Mouse (Mus musculus) left cerebral cortex, adult 9 months (tissue): ENCODE results near the gene Mnd1.

Experiments used
- DNase-seq, 2 experiments: peaks; one replicate each; pipeline ENCODE4 v3.0.0; 2022; ENCODE audit warnings: low spot score in 2 of 2

The Mnd1 gene

GRCm38 (mm10) chr3:84092875-84093274 lies 62.7 kb downstream of the Mnd1 start:
- no peak for DNase-seq

GRCm38 (mm10) chr3:84090982-84091381 lies 64.6 kb downstream of the Mnd1 start:
- DNase-seq, result no peak

- DNase-seq, result no peak
These were observed 68.7 kb downstream of the Mnd1 start for GRCm38 (mm10) chr3:84086921-84087320.

DNA sequence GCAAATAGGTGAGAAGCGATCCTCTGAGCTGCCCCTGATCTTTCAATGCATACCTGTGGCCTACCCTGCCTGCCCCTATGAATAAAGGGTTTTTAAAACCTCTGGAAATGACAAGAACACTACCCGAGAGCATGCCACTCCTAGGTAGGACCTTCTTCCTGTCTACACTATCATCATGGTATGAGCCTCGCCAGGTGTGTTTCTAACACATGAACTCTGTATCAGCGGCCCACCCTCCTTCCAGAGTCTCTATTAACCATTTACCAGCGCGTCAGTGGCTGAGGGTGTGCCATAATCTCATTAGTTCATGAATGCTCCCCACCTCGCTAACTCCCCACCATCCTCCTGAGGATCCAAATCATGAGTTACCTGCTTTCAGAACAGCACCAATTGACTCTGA lies 69.2 kb downstream of the Mnd1 start:
- no peak for DNase-seq

- no peak for DNase-seq
These were observed 70.2 kb downstream of the Mnd1 start for GRCm38 (mm10) chr3:84085429-84085828.

GRCm38 (mm10) chr3:84081208-84081722 lies 74.3 kb downstream of the Mnd1 start:
- no peak for DNase-seq

DNA sequence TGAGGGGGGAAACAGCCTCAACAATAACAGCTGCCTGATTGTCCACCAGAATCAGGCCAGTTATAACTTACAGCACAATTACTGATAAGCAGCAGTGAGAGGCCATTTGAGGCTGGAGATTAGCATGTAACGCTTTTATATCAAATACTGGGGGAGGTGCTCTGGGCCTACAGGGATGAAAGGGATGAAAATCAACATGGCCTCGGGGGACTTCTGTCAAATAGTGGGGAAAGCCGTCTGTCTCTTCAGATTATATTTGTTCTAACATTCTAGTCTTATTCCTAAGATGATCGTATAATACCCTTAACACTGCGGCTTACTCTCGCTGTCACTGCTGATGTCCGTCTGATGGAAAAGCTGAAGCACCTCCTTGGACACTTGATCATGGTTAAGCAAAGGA lies 75.5 kb downstream of the Mnd1 start:
- DNase-seq, result no peak

GRCm38 (mm10) chr3:84077505-84077904 lies 78.1 kb downstream of the Mnd1 start:
- DNase-seq, result no peak

- no peak for DNase-seq
These were observed 78.8 kb downstream of the Mnd1 start for GRCm38 (mm10) chr3:84076543-84077332.

- DNase-seq, result peak in 1 of 2 experiments; percentile 5
These were observed 80.1 kb downstream of the Mnd1 start for GRCm38 (mm10) chr3:84075516-84075915.

- DNase-seq, result no peak
These were observed 80.8 kb downstream of the Mnd1 start for GRCm38 (mm10) chr3:84074777-84075176.

DNA sequence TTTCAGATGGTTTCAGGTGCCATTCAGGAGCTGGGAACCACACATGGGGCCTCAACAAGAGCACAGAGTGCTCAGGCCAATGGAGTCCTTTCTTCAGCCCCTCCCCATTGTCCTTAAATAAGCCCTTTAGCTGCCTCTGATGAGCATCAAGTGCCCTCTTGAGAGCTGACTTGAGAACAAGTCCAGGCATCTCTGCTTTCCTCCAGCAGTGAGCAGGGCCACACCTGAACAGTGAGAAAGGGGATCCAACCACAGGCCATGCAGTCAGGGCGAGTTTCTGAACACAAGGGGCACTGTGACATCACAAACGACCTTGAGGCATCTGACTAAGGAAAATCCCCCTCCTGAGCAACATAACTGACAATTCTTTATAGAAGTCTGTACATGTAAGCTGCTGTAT lies 83.9 kb downstream of the Mnd1 start:
- no peak for DNase-seq

DNA sequence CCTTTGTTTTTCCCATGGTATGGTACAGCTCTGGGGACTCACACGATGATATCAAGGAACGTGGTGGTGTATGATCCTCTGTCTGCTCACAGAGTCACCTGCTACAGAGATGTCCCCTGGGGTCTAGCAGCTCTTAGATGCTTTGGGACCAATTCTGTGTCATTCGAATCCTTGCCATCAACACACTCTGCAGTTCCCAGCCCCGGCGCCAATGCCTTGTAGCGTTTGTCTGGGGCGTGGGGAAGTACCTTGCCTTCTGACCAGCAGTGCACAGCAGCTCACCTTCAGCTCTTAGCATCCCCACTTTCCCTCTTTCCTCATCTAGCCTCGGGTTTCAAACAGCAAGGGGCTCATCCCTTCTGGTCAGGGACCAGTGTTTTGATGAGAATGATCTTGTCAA lies 84.8 kb downstream of the Mnd1 start:
- no peak for DNase-seq

DNA sequence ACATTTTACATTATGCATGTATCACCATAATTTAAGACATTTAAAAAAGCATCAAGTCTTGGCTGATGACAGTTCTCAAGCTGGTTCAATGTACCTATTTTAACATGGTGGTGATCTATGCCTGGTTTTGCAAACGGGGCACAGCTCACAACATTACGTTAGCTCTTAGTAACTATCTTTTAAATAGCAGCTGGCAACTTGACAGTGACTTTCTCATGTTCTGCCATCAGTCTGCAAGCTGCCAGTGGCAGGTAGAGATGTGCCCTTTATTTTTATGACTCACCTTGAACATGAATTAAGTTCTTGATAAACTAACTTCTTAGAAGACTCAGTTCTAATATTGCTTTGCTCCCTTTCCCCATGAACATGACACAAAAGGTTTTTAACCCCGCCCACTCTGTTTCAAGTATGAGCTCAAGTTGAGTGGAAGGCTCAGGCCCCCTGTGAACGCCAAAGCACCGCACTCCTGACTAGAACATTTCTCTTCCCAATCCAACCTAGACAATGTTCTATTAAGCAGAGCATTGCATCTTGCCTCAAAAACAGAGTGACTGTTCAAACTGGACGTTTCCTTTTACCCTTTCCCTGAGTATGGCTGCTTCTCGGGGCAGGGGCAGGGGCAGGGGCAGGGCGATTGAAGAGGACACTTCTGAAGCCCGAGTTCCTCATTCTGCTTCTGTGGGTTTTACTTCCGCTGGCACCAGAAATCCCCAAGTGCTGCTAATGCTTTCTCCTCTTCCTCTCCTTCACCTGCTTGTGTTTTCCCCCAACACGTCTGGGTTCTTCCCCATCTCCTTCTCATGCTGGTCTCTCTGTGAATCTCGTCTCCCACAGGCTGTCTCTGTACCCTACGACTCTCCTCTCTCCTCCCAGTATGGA lies 86.5 kb downstream of the Mnd1 start:
- no peak for DNase-seq

GRCm38 (mm10) chr3:84065825-84066224 lies 89.8 kb downstream of the Mnd1 start:
- DNase-seq, result no peak

DNA sequence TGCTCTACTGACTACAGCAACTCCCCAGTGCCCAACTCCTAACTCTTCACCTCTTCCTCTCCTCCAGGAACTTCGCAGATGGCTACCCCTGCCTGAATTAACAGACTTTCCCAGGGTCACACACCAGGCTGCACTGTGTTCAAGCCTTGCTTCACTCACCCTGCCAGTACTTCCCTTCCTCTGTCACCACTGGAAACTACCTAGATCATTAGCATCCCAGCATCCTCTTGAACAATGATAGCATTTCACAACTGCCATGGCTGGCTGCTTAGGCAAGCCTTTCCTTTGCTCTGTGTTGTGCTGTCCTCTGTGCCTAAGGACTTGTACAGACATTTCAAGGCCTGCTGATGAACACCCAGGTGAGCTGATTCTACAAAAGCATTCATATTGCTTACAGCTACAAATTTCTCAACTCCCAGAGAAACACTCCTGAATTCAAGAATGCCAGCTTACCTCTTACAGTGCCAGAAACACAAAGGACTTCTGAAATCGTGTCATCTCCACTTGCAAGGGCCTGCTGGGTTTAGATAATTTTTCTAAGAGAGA lies 92.1 kb downstream of the Mnd1 start:
- no peak for DNase-seq

GRCm38 (mm10) chr3:84061523-84062453 lies 93.8 kb downstream of the Mnd1 start:
- no peak for DNase-seq

DNA sequence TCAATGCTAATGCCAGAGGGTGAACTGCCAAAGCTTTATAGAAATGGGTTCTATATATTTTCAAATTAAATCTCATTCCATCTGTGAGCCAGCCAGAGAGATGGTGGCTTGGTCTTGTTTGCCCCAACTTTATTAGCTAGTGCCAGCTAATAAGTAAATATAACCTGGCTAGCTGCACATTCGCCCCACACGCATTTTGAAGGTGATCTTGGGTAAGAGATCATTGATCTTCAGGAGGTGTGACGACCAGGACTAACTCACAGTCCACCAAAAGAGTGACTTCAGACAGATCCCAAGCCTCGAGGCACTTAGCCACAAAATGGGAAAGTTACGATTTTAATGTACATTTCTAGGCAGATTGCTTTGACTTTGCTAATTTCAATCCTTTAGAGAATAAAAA lies 94.6 kb downstream of the Mnd1 start:
- DNase-seq, result no peak

- no peak for DNase-seq
These were observed 95.5 kb downstream of the Mnd1 start for GRCm38 (mm10) chr3:84060128-84060527.

DNA sequence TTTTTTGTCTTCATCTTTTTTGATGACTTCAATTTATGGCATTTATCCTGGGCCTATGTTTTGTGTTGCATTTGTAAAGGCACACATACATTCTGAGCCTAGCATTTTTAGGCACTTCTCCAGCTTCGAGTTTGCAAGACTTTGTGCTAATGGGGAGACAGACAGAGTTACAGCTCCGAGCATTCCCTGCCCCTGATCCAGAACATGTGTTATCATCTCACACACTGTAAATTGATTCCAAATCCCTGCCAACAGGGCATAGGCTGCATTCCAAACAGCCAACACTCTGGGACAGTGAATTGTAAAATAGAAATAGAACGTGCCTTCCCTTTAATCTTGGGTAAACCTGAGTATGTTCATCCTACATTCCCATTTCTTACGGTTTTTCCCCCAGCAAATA lies 95.9 kb downstream of the Mnd1 start:
- DNase-seq, result no peak

DNA sequence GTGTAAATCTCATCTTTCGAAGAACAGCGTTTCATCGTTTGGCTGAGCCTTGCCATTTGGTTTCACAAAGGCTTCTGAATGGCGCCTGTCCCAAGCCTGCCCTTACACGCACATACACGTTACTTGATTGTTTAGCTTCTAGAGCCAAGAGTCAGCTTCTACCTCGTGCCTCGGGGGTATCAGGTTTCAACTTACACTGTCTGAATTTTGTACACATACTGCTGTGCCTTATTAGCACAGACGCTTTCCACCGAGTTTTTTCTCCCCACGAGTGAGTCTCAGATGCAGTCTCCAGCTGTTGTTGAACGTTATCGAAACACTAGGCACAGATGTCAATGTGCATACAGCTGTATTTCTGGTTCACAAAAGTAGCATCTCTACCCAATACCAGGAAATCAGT lies 96.3 kb downstream of the Mnd1 start:
- no peak for DNase-seq
